Mouse (Mus musculus) stomach, postnatal 0 days (tissue): ENCODE measurements around the gene Tpr.

Experiments used
- CTCF ChIP-seq: IDR thresholded peaks from 2 replicates; pipeline ENCODE4 v1.5.1; 2016; ENCODE audit warnings: antibody characterized with exemption, low read depth, mild to moderate bottlenecking, moderate library complexity
- EP300 ChIP-seq: optimal IDR thresholded peaks from 2 replicates; pipeline ENCODE3; 2016; ENCODE audit warnings: antibody characterized with exemption

DNA sequence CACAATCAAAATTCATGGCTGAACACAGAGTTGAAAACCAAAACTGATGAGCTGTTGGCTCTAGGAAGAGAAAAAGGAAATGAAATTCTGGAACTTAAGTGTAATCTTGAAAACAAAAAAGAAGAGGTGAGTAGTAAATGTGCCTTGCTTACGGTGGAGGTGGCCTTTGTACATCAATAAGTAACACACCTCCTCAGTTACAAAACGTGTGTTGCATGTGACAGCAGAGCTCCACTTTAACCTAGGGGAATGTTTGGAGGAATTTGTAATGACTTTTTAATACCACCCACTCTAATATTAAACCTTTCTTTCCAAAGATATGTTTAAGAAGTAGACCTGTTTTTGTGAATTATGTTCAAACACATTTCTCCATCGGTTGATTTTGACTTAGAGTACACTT is 11.3 kb downstream of the Tpr start:
- TF ChIP-seq CTCF (no peak), EP300 (no peak)
